Mouse (Mus musculus) layer of hippocampus, postnatal 36 days (tissue): ENCODE measurements around the gene Fam189b. TPM values are rescaled to one million over a fixed set of nuclear protein-coding genes. Genes with fewer than 3 reads are reported as not detected.

Source experiments
- DNase-seq, 2 experiments: peaks; one replicate each; pipeline ENCODE4 v3.0.0; 2022
- total RNA-seq, 2 experiments: library from RNA; stranded (reverse); gene quantifications; 2 replicates each; pipeline ENCODE4 v1.2.3; 2021

The Fam189b gene
- total RNA-seq, 2 experiments from 2014 or later, result 57.8 to 71.0 TPM

GRCm38 (mm10) chr3:89166945-89167344 is 16.0 kb upstream of the Fam189b start:
- no peak for DNase-seq

DNA sequence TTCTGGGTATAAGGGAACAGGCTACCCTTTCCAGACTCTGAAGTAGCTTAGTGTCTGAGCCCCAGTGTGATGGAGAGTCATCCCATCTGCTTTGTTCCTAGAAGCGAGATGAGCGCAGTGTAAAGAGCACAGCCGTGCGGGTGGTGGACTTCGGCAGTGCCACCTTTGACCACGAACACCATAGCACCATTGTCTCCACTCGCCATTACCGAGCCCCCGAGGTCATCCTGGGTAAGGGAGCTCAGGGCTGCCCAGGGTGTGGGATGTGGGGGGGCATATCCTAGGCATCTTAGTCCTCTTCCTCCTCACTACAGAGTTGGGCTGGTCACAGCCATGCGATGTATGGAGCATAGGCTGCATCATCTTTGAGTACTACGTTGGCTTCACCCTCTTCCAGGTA is 8.1 kb upstream of the Fam189b start:
- DNase-seq, result no peak

- DNase-seq, result no peak
Observed at GRCm38 (mm10) chr3:89175544-89175943, 7.4 kb upstream of the Fam189b start.

- no peak for DNase-seq
Observed at GRCm38 (mm10) chr3:89176421-89176820, 6.5 kb upstream of the Fam189b start.

GRCm38 (mm10) chr3:89177242-89178106 is 5.5 kb upstream of the Fam189b start, which contains the start of gene Scamp3:
Gene Scamp3, plus strand, starts transcription at chr3:89177473.
- DNase-seq, result peak; percentile 81 to 84

DNA sequence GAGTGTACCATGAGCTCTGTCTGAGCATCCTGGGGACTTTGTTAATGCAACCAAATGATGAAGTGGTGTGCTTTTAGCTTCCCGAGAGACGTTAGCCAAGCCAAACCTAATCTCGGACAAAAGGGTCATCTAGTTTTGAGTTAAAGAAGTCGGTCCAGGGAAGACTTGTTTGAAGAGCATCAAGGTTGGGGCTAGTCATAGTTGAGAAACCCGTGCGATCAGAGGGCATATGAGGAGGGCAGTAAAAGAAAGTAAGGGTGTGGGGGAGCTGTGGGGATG is 4.9 kb upstream of the Fam189b start:
- no peak for DNase-seq

- no peak for DNase-seq
Observed at GRCm38 (mm10) chr3:89179056-89179455, 3.9 kb upstream of the Fam189b start.

DNA sequence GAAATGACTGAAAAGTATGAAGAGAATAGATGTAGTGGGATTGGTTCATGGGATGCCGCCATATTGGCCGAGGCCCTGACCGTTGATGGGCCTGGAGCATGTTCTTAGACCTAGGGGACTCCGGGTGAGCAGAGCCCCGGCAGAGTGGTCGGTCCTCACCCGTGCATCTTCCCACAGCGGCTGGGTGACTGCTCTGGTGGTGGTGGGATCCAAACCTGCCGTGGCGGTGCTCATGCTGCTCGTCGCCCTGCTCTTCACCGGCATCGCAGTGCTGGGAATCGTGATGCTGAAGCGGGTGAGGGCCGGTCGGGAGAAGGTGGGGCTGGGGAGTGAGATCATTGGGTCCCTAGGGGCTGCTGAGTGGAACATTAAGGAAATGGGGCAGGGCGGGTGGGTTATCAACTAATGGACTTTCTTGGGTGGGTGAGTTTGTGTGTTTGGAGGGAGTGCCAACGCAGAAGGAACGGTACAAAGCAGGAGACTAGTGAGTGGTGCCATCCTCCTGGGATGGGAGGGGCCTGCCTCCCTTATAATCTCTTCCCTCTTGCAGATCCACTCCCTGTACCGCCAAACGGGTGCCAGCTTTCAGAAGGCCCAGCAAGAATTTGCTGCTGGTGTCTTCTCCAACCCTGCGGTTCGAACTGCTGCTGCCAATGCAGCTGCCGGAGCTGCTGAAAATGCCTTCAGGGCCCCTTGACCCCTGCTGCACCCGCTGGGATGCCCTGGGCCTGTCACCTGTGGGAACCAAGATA is 1.0 kb upstream of the Fam189b start:
- DNase-seq, result no peak

DNA sequence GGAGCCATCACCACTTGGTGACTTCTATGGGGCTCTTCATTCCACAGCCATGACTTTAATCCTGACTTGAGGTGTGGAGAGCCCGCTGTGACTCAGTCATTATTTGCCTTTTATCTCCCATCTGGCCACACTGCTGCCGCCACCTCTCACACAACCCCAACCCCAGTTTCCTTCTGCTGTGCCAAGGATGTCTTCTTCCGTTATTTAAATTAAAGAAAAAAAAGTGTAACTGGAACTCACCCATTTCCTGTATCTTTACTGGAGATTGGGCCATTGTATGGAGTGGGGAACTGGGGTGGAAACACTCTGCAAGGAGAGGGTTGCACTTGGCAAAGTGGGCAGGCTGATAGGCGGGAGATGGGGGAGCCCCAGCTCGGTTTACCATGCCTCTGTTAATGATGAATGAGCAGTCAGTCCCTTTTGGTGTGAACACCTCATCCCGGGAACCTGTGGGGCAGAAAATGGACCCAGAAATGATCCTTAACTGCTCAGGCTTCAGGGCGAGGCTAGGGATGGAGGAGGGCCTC is 349 bp upstream of the Fam189b start:
- no peak for DNase-seq

- DNase-seq, result peak in 1 of 2 experiments; percentile 44
Observed at GRCm38 (mm10) chr3:89183959-89184315, 994 bp downstream of the Fam189b start.

GRCm38 (mm10) chr3:89187197-89187596 is 4.3 kb downstream of the Fam189b start:
- DNase-seq, result no peak

DNA sequence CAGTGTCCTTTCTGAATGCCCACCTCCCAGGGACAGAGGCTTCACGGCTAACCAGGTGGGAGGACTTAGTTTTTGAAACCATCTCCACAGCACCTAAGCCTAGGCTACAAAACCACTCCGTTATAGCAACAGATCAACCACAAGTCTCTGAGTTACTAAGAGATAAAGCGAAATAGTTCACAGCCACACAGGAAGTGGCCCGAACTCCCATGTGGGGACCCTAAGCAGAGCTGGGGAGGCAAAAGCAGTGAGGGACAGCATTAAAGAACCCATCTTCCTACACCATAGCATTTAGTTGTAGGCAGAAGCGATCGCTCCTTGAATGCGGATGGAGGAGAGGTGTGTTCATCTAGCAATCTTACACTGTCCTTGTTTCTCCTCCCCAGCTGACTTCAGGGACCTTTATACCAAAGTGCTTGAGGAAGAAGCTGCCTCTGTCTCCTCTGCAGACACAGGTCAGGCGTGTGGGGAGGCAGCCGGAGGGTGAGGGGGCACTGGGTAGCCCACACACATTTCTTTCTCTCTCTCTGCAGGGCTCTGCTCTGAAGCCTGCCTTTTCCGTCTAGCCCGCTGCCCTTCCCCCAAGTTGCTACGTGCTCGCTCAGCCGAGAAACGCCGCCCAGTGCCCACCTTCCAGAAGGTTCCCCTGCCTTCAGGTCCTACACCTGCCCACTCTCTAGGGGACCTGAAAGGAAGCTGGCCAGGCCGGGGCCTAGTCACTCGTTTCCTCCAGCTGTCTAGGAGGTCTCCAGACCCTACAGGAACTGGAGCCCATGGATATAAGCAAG is 4.9 kb downstream of the Fam189b start:
- no peak for DNase-seq

DNA sequence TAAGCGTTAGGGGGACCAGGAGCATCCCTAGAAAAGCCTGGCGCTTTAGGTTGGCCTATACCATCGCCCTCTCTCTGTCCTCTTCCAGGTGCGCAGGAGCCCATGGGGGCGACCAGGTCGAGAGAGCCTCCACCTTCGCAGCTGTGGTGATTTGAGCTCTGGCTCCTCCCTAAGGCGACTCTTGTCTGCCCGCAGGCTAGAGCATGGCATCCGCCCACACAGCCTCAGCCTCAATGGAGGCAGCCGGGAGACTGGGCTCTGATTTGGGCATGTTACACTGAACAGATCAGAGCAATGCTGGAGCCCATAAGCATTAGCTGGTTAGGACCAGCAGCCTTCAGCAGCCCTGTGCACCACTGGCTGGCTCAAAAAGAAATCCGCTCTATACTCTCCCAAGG is 5.5 kb downstream of the Fam189b start:
- DNase-seq, result no peak

DNA sequence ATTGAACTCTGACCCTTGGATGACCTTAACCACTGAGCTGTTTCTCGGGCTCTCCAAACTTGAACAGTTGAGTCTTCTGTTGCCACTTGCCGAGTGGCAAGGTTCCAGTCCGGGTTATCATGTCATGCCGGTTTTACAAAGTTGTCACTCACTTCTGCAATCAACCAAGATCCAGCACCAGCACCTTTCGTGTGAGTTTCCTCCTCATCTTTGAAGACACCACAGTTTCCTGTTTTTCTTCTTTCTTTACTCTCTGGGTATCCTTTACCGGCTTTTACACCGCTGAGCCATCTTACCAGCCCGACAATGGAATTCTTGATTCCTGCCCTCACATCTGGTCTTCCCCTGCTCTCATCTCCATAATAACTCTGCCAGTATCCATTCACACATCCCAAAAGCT is 7.5 kb downstream of the Fam189b start:
- DNase-seq, result no peak

- DNase-seq, result no peak
Observed at GRCm38 (mm10) chr3:89193351-89193750, 10.4 kb downstream of the Fam189b start.

DNA sequence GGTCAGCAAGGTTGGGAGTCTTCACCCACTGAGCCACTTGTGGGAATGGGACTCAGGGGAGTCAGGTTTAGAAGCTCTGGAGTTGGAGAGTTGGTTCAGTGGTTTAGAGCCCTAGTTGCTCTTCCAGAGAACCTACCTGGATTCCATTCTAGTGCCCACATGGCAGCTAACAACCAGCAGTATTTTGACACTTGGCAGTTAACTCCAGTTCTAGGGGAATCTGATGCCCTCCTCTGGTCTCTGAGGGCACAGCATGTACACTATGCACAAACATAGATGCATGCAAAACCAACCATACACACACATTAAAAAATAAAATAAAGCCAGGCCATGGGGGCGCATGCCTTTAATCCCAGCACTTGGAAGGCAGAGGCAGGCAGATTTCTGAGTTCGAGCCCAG is 10.9 kb downstream of the Fam189b start:
- DNase-seq, result no peak

DNA sequence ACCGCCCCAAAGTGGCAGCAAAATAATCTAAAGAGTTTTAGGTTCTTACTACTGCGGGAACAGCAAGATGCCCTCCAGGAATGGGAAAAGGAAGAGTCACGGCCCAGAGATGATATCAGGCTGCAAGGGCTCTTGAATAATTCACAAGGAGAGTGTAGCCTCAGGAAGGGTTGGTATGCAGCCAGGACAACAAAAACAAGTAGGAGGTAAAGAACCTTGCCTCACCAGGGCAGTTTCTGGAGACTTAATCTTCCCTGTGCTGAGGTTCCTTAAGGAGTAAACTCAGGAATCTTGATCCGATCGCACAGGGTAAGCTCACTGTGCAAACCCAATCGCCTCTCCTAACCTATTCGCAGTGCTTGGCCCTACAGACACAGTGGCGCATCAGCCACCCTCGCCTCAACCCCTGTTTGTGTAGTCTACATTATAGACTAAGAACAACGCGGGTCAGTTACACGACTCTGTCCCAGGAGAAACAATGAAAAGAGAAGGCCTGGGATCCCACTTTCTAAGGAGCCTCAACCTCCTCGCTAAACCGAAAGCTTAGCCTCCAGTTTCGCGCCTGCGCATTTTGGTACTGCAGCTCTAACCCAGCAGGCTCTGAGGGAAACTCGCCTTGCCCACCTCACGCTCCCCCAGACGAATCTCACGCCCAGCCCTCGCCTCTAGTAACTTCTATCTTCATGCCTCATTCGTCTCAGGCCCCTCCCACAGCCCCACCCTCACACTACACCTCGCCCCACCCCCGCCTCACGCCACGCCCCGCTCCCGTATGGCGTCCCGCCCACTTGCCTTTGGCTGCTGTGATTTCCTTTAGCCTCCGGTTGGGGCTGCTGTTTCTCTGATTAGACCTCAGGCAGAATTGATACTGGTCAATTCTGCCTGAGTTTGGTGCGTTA is 13.3 kb downstream of the Fam189b start:
- DNase-seq, result peak; percentile 78 to 79

DNA sequence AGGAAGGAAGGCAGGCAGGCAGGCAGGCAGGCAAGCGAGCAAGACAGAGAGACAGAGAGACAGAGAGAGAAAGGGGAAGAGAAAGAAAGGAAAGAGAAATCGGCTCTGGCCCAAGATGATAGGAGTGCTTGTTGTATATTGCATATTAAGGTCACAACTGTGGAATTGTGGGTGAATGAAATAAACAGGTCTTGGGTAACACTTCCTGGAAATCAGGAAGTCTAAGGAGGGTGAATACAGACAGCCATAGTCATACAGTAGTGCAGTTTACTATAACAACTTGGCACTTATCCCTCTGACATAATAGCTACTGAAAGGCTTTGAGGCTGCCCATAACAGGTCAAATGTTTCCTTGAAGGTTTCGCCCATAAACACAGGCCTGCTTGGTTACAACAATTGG is 16.9 kb downstream of the Fam189b start:
- DNase-seq, result no peak

DNA sequence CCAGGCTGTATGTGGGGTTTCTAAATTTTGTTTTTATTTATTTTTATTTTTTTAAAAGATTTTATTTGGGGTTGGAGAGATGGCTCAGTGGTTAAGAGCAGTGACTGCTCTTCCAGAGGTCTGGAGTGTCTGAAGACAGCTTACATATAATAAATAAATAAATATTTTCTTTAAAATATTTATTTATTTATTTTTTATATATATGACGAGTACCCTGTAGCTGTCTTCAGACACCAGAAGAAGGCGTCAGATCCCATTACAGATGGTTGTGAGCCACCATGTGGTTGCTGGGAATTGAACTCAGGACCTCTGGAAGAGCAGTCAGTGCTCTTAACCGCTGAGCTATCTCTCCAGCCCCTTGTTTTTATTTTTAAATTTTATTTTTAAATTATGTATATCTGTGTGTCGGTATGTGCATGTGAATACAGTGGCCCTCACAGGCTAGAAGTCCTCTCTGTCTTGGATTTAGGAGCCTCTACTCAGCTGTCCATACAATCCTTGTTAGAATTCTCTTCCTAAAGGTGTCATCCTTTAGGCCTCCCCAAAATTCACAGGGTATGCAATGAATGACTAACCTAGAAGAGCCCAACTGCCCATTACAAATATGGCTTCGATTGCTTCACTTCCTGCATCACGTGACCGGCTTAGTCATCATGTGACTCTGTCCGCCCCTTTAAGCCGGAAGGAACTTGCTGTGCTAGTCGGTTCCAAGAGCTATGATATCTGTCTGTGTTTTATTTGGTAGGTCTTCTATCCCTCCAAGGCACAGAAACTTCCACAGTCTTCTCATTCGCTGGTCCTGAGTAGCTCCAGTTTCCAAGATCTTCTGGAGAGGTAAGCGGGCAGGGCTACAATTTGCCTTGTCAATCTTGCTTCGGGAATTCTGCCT is 19.6 kb downstream of the Fam189b start, which contains the start of gene Gba:
Gene Gba, plus strand, starts transcription at position 676 of the 889 bp plus-strand sequence.
- peak; percentile 72 to 78 for DNase-seq

GRCm38 (mm10) chr3:89203142-89203514 is 20.2 kb downstream of the Fam189b start:
- no peak for DNase-seq

GRCm38 (mm10) chr3:89206079-89206478 is 23.1 kb downstream of the Fam189b start:
- no peak for DNase-seq
